Mouse (Mus musculus) bone marrow macrophage, adult 2 months (primary cell): Measurements from ENCODE around the gene Xrcc6. TPM values are rescaled to one million over a fixed set of nuclear protein-coding genes. Genes with fewer than 3 reads are reported as not detected.

ENCODE experiments used
- H3K27ac ChIP-seq: 2 replicates; pipeline ENCODE4 v1.5.1; 2012; ENCODE audit warnings: low read depth, low read length; ENCODE audit not compliant: insufficient read depth
- H3K4me1 ChIP-seq: 2 replicates; pipeline ENCODE4 v1.6.1; 2012; ENCODE audit warnings: low read length; ENCODE audit not compliant: control insufficient read depth, insufficient read depth
- H3K4me3 ChIP-seq: 2 replicates; pipeline ENCODE4 v1.5.1; 2012; ENCODE audit warnings: mild to moderate bottlenecking, low read length, moderate library complexity; ENCODE audit not compliant: insufficient read depth
- CTCF ChIP-seq: IDR thresholded peaks from 2 replicates; pipeline ENCODE4 v1.5.1; 2012; ENCODE audit warnings: low read depth, mild to moderate bottlenecking, low read length, moderate library complexity
- POLR2A ChIP-seq: IDR thresholded peaks from 2 replicates; pipeline ENCODE4 v1.6.1; 2012; ENCODE audit warnings: mild to moderate bottlenecking, low read depth, low read length, borderline replicate concordance
- polyA plus RNA-seq: library from polyadenylated mRNA; stranded (reverse); fragments of >200 nt; gene quantifications from 2 replicates; pipeline ENCODE4 v1.2.4, GENCODE M21; 2012; ENCODE audit not compliant: missing spikeins, insufficient read depth, insufficient read length

Xrcc6 gene
- polyA plus RNA-seq, 1 experiment: 20.0 TPM

DNA sequence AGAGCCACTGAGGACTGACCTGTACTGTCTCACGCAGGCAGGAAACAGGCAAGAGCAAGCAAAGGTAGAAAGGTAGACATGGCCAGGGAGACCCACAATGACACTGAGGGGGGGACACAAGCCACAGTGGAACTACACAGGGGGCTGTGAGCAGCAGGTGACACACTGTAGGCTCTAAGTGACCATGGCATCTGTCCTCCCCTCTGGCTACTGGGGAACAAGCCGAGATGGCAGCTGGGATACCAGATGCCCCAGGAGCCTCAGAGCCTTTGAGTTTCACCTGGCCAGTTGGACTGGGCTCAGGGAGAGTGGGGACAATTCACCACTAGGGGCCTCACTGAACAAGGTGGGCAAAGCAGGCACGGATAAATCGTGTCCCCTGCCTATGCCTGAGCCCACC, 35.3 kb upstream of the Xrcc6 start:
- peaks cover 6% of the 10 kb centered on the region for H3K4me1 ChIP-seq
- TF ChIP-seq CTCF: no peak
- no peak for TF ChIP-seq POLR2A
- no peak overlapping the region for H3K4me3 ChIP-seq
- H3K27ac ChIP-seq: no peak overlapping the region

DNA sequence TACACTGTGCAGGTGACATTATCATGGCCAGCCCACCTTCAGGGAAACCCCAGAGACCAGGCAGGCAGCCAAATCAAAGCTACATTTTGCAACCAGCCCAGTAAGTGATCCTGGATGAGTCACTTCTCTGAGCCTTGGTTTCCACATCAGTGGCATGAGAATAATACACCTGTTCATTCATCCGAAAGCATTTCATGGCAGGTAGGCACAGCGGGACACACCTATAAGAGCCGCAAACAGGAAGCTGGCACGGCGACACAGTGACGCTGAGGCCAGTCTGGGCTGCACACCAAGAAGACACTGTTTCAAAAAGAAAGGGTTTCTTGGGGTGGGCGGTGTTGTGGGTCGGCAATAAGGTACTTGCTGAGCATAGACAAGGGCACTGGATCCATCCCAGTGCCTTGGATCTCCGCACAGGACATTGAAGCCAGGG, 33.5 kb upstream of the Xrcc6 start:
- no peak overlapping the region for H3K27ac ChIP-seq
- H3K4me3 ChIP-seq: no peak overlapping the region
- TF ChIP-seq CTCF (no peak), POLR2A (no peak)
- no peaks in the 10 kb centered on the region for H3K4me1 ChIP-seq

DNA sequence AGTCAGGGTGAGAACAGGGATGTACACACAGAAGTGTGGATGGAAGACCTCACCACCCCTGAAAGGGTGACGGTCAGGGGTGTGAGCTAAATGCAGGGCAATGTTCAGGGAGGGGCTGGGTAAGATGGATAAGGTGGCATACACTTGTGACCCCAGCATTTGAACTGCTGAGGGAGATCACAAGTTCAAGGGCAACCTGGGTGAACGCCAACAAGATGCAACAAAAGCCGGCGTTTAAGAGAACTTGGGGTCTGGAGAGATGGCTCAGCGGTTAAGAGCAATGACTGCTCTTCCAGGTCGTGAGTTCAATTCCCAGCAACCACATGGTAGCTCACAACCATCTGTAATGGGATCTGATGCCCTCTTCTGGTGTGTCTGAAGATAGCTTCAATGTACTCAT, 32.9 kb upstream of the Xrcc6 start:
- H3K27ac ChIP-seq: no peak overlapping the region
- no peak overlapping the region for H3K4me3 ChIP-seq
- TF ChIP-seq CTCF (no peak), POLR2A (no peak)
- peaks cover 2% of the 10 kb centered on the region for H3K4me1 ChIP-seq

DNA sequence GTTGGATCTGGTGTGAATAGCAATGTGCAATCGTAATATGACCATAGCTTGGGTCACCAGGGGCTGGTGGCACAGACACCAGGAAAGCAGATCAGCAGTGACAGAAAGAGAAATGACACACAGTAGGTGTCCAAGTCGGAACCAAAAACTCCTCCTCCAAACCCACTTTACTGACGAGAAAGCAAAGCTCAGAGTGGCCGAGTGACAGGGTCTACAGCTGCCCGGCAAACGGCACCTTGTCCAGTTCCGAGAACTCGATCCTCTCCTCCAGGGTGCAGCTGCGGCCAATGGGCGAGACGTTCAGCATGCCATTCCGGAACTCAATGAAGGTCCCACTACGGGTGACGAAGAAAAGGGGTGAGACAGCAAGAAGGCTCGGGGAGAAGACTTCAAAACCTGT, 32.2 kb upstream of the Xrcc6 start:
- Histone ChIP-seq H3K4me3 (no peak overlapping the region), H3K4me1 (peaks cover 4% of the 10 kb centered on the region), H3K27ac (no peak overlapping the region)
- TF ChIP-seq POLR2A: no peak
- no peak for TF ChIP-seq CTCF

DNA sequence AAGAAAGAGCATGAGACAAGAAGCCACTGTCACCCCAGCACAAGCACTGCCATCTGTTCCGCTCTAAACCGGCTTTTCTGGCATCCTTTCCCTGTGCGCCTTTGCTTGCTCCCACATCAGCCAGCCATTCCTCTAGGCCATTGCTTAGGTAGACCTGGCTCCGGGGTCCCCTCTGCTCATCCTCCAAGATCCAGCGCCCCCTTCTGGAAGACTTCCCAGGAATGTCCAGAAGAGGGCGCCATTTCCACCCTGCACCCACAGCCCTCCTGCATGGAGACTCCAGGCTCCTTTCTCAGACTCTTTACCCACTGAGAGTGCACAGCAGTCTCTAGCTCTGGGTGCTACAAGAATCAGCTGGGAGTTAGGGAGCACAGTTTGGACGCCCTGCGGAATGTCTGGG, 31.2 kb upstream of the Xrcc6 start:
- Histone ChIP-seq H3K4me1 (peaks cover 6% of the 10 kb centered on the region), H3K27ac (no peak overlapping the region), H3K4me3 (no peak overlapping the region)
- TF ChIP-seq CTCF: peak; percentile 99
- TF ChIP-seq POLR2A: no peak

DNA sequence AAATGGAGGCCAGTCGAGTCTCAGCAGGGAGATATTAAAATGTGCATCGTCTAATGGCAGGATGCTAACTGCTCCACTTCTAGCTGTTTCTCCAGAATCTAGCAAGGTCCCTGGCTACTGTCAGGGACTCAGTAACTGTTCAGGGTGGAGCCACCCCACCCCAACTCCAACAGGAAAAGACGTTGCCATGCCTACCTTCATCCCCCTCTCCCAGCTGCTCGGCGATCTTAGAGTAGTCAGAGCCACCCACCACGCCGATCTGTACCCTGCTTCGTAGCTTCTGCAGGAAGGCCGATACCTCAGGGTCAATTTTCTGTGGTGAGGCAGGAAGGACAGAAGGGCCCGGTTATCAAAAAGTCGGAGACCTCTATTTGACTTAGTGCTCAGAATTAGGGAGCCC, 30.0 kb upstream of the Xrcc6 start:
- no peak overlapping the region for H3K27ac ChIP-seq
- H3K4me3 ChIP-seq: no peak overlapping the region
- TF ChIP-seq CTCF (no peak), POLR2A (no peak)
- H3K4me1 ChIP-seq: peaks cover 6% of the 10 kb centered on the region

DNA sequence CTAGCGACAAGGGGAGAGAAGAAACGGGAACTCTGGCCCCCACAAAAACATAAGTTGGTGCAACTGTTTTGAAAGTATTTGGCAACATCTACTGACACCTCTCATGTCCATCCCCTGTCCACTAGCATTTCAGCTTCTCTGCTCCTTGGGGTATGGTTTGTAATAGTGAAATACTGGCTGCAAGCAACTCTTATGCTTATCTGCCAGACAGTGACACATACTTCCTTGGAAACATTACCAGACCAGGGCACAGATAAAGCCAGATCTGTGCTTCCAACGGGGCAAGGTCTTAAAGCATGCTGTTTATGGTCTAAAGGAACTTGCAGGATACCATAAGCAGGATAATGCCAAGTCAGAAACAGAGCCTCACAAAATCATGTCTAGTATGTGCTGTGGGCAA, 28.7 kb upstream of the Xrcc6 start:
- Histone ChIP-seq H3K4me3 (no peak overlapping the region), H3K27ac (no peak overlapping the region), H3K4me1 (peaks cover 6% of the 10 kb centered on the region)
- TF ChIP-seq POLR2A (no peak), CTCF (no peak)

DNA sequence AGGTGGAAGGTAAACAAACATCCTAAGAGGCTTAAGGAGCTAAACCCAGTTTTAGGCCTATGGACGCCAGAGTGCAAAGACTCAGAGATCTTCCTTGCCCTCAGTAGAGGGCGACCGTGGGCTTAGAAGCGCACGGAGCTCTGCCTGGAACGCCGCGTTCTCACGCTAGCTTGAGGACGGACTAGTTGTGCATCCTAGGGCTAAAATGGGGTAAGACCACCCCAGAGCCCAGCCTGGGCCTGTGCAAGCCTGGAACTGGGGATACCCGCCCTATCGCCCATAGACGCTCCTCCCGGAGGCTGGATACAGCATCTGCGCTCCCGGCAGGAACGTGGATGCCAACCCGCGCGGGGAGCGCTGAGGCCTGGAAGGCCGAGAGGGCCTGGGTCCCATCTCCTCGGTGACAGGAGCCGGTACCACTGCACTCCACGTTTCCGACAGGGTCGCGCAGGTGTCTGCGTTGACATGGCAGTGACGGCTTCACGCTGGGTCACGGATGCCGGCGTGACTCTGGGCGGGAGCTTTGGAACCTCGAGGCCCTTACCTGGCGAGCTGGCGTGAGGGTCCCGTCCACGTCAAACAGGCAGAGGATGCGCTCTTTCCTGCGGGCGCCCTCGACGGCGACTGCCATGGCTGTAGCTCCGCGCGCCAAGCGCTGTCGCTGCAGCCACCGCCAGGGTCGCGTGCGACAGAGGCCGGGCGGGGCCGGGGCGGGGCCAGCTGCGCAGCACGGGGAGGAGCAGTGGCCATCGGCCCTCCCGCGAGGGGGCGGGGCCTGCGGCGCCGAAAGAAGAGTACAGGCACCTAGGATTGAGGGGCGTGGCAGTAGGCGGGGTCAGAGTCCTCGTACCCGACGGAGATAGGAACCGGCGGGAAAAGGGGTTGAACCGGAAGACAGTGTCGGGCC, 27.2 kb upstream of the Xrcc6 start, which contains the start of gene Pmm1:
TSS of gene Pmm1 (minus strand) at position 760 of the 907 bp plus-strand sequence.
- TF ChIP-seq CTCF (peak; percentile 43), POLR2A (no peak)
- Histone ChIP-seq H3K4me1 (peaks cover 6% of the 10 kb centered on the region), H3K4me3 (peak within 1 kb of the TSS; percentile 75), H3K27ac (0 out of 2 replicates have a peak within 1 kb of the TSS, but pooled peaks have one; percentile 5)

DNA sequence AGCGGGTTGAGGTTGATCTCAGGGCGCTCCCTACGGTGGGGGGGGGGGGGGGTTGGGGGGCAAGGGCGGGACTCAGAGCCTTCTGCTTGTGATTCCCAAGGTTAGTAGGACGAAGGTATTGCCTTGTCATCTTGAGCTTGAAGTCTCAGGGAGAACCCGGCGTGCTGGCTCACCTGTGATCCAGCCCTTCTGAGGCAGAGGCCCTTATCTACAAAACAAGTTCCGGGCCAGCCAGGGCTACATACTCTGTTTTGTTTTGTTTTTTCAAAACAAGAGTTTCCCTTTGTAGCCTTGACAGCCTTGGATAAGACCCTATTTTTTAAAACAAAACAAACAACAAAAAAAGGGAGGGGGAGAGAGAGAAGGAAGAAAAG, 26.6 kb upstream of the Xrcc6 start:
- Histone ChIP-seq H3K4me3 (peak overlapping the region; percentile 58), H3K27ac (no peak overlapping the region), H3K4me1 (peaks cover 6% of the 10 kb centered on the region)
- TF ChIP-seq CTCF (no peak), POLR2A (no peak)

DNA sequence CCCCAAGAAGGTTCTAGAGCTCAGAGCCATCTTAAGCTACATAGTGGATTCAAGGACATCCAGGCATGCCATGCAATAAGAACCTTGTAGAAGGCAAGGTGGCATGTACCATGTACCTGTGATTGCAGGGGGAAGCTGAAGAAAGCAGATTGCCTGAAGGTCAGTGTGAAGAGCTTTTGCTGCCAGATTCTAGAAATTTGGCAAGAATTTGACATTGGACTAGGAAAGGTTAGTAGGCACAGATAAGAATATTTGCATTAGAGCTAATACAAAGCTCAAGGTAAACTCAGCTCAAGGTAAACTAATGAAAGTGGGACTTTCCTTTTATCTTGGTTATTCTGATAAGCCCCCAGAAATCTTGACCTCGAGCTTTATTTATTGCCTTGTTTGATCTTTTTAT, 23.4 kb upstream of the Xrcc6 start:
- Histone ChIP-seq H3K4me1 (peaks cover 6% of the 10 kb centered on the region), H3K27ac (no peak overlapping the region), H3K4me3 (no peak overlapping the region)
- TF ChIP-seq CTCF: no peak
- no peak for TF ChIP-seq POLR2A

DNA sequence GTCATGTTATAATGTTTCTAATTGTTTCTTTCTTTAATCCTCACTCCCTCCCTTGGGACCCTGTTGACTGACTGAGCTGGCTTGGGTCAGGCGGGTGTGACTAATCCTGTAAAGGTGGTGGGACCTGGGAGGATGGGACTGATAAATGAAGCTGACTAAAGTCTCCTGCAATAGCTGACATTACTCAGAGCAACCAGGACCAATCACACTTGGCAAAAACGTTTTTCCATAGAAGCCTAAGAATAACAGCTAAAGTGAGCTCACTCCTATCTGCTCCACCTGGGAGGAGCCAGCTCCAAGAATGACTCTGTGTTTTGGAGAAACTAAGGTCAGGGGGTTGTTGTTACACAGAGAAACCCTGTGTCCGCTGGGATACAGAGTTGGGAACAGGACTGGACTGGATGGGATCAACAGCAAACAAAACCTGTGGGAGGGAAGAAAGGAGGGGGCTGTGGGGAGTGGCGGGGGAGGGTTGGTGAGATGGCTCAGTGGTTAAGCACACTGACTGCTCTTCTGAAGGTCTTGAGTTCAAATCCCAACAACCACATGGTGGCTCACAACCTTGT, 22.6 kb upstream of the Xrcc6 start:
- Histone ChIP-seq H3K4me3 (no peak overlapping the region), H3K4me1 (0 out of 2 replicates have a peak, but pooled peaks cover 2% of the 10 kb centered on the region), H3K27ac (no peak overlapping the region)
- TF ChIP-seq CTCF (no peak), POLR2A (no peak)
